Mouse (Mus musculus) midbrain, embryonic 11.5 days (tissue): ENCODE data around the gene Pole3. TPM values are rescaled to one million over a fixed set of nuclear protein-coding genes. Genes with fewer than 3 reads are reported as not detected.

ENCODE experiments used
- ATAC-seq: fragments of 200-750 bp; cut with Nextera tagmentation; 2 replicates; pipeline ENCODE4 v1.8.0; 2017; ENCODE audit warnings: moderate TSS enrichment, moderate library complexity; ENCODE audit not compliant: low FRiP score
- DNase-seq: peaks from one replicate; pipeline ENCODE4 v3.0.0; 2015; ENCODE audit warnings: low spot score; ENCODE audit errors: missing footprints
- H3K27ac ChIP-seq: fragments of 300-500 bp; sonication (generic); 2 replicates; pipeline ENCODE4 v1.5.1; 2014; ENCODE audit warnings: low read depth, low read length
- H3K27me3 ChIP-seq: fragments of 300-500 bp; sonication (generic); 2 replicates; pipeline ENCODE4 v1.6.1; 2014; ENCODE audit warnings: mild to moderate bottlenecking, low read length, moderate library complexity, mixed read lengths; ENCODE audit not compliant: control insufficient read depth, insufficient read depth
- H3K36me3 ChIP-seq: fragments of 300-500 bp; sonication (generic); 2 replicates; pipeline ENCODE4 v1.6.1; 2014; ENCODE audit warnings: mild to moderate bottlenecking, low read length, moderate library complexity, mixed read lengths; ENCODE audit not compliant: control insufficient read depth, insufficient read depth
- H3K4me1 ChIP-seq: fragments of 300-500 bp; sonication (generic); 2 replicates; pipeline ENCODE4 v1.6.1; 2014; ENCODE audit warnings: low read length; ENCODE audit not compliant: control insufficient read depth, insufficient read depth
- H3K4me2 ChIP-seq: fragments of 300-500 bp; sonication (generic); 2 replicates; pipeline ENCODE4 v1.6.1; 2014; ENCODE audit warnings: mild to moderate bottlenecking, moderate library complexity
- H3K4me3 ChIP-seq: fragments of 300-500 bp; sonication (generic); 2 replicates; pipeline ENCODE4 v1.5.1; 2014; ENCODE audit warnings: low read depth, low read length
- H3K9ac ChIP-seq: fragments of 300-500 bp; sonication (generic); 2 replicates; pipeline ENCODE4 v1.6.1; 2014; ENCODE audit warnings: low read length
- H3K9me3 ChIP-seq: fragments of 300-500 bp; sonication (generic); 2 replicates; pipeline ENCODE4 v1.6.1; 2016; ENCODE audit warnings: low read length; ENCODE audit not compliant: control insufficient read depth
- WGBS: fragments of 180-500 bp; shearing (Covaris S2); extraction: QIAGEN DNeasy Blood & Tissue Kit; methylation state at CpG from one replicate; pipeline ENCODE4 v1.1.7; 2014; 5-methylcytosine and 5-hydroxymethylcytosine counted together
- polyA plus RNA-seq: library from polyadenylated mRNA; unstranded; fragments of >200 nt; fragmentation: Nextera tagmentation; extraction: Ambion mirVana; gene quantifications from 2 replicates; pipeline ENCODE4 v1.2.1, GENCODE M21; 2014

The Pole3 gene
- polyA plus RNA-seq, 1 experiment from 2014 or later = 137 TPM

GRCm38 (mm10) chr4:62501964-62502732 is 22.7 kb downstream of the Pole3 start:
- peak; percentile 99 for DNase-seq
- Histone ChIP-seq H3K4me1 (peaks cover 4% of the 10 kb centered on the region; the same call in 1 of the 2 replicates), H3K27ac (no peak overlapping the region), H3K4me3 (peak overlapping the region; percentile 74), H3K9me3 (no peaks in the 10 kb centered on the region), H3K9ac (peak overlapping the region; percentile 77), H3K36me3 (peaks cover 4% of the 10 kb centered on the region; the same call in 1 of the 2 replicates), H3K4me2 (peak overlapping the region; percentile 70), H3K27me3 (no peaks in the 10 kb centered on the region)
- WGBS = 2% methylated on average over 38 of the region's 38 CpGs
- peak; percentile 98 for ATAC-seq

- no peaks in the 10 kb centered on the region for H3K27me3 ChIP-seq
- ATAC-seq (peak; percentile 31; the same call in 1 of the 2 replicates), DNase-seq (no peak)
- 4% methylated on average over 7 of the region's 7 CpGs for WGBS
- H3K4me3 ChIP-seq = peak overlapping the region; percentile 74
- peak overlapping the region; percentile 77 for H3K9ac ChIP-seq
- H3K9me3 ChIP-seq = no peaks in the 10 kb centered on the region
- peak overlapping the region; percentile 70 for H3K4me2 ChIP-seq
- H3K4me1 ChIP-seq = peaks cover 4% of the 10 kb centered on the region; the same call in 1 of the 2 replicates
- H3K36me3 ChIP-seq = peaks cover 4% of the 10 kb centered on the region; the same call in 1 of the 2 replicates
- H3K27ac ChIP-seq = no peak overlapping the region
Measured at GRCm38 (mm10) chr4:62501534-62501933, 23.3 kb downstream of the Pole3 start.

GRCm38 (mm10) chr4:62500799-62501198 is 24.1 kb downstream of the Pole3 start:
- Histone ChIP-seq H3K9ac (no peak overlapping the region), H3K4me1 (peaks cover 4% of the 10 kb centered on the region; the same call in 1 of the 2 replicates), H3K4me2 (no peak overlapping the region), H3K27ac (no peak overlapping the region), H3K36me3 (peaks cover 4% of the 10 kb centered on the region; the same call in 1 of the 2 replicates), H3K27me3 (no peaks in the 10 kb centered on the region), H3K9me3 (no peaks in the 10 kb centered on the region), H3K4me3 (no peak overlapping the region)
- DNase-seq (no peak), ATAC-seq (no peak)
- WGBS = 87% methylated on average over 4 of the region's 4 CpGs

GRCm38 (mm10) chr4:62496815-62497214 is 28.1 kb downstream of the Pole3 start:
- H3K9me3 ChIP-seq = no peaks in the 10 kb centered on the region
- no peak for ATAC-seq
- H3K4me2 ChIP-seq = no peak overlapping the region
- no peak overlapping the region for H3K4me3 ChIP-seq
- DNase-seq = no peak
- no peak overlapping the region for H3K9ac ChIP-seq
- H3K36me3 ChIP-seq = peaks cover 4% of the 10 kb centered on the region; the same call in 1 of the 2 replicates
- WGBS = 85% methylated on average over 8 of the region's 8 CpGs
- no peaks in the 10 kb centered on the region for H3K27me3 ChIP-seq
- no peak overlapping the region for H3K27ac ChIP-seq
- peaks cover 4% of the 10 kb centered on the region; the same call in 1 of the 2 replicates for H3K4me1 ChIP-seq

GRCm38 (mm10) chr4:62495946-62496345 is 28.9 kb downstream of the Pole3 start:
- H3K4me1 ChIP-seq = no peaks in the 10 kb centered on the region

GRCm38 (mm10) chr4:62494230-62494629 is 30.6 kb downstream of the Pole3 start:
- ATAC-seq (no peak), DNase-seq (no peak)
- Histone ChIP-seq H3K36me3 (no peaks in the 10 kb centered on the region), H3K4me3 (no peak overlapping the region), H3K9me3 (no peaks in the 10 kb centered on the region), H3K27ac (no peak overlapping the region), H3K9ac (no peak overlapping the region), H3K4me2 (no peak overlapping the region), H3K4me1 (no peaks in the 10 kb centered on the region), H3K27me3 (no peaks in the 10 kb centered on the region)
- 73% methylated on average over 9 of the region's 9 CpGs for WGBS

More at GRCm38 (mm10) chr4:62495946-62496345, 28.9 kb downstream of the Pole3 start:
- H3K9me3 ChIP-seq = no peaks in the 10 kb centered on the region
- no peak overlapping the region for H3K9ac ChIP-seq
- ATAC-seq = no peak
- WGBS = 85% methylated on average over 8 of the region's 8 CpGs
- H3K27ac ChIP-seq = no peak overlapping the region
- H3K36me3 ChIP-seq = peaks cover 4% of the 10 kb centered on the region; the same call in 1 of the 2 replicates
- H3K4me2 ChIP-seq = no peak overlapping the region
- H3K4me3 ChIP-seq = no peak overlapping the region
- DNase-seq = no peak
- no peaks in the 10 kb centered on the region for H3K27me3 ChIP-seq

GRCm38 (mm10) chr4:62492682-62493081 is 32.2 kb downstream of the Pole3 start:
- Histone ChIP-seq H3K9ac (no peak overlapping the region), H3K27me3 (no peaks in the 10 kb centered on the region), H3K36me3 (no peaks in the 10 kb centered on the region), H3K4me3 (no peak overlapping the region), H3K27ac (no peak overlapping the region), H3K9me3 (no peaks in the 10 kb centered on the region), H3K4me1 (no peaks in the 10 kb centered on the region), H3K4me2 (no peak overlapping the region)
- 90% methylated on average over 2 of the region's 2 CpGs for WGBS
- ATAC-seq (no peak), DNase-seq (no peak)

- ATAC-seq = no peak
- Histone ChIP-seq H3K4me2 (no peak overlapping the region), H3K4me3 (no peak overlapping the region), H3K27me3 (no peaks in the 10 kb centered on the region), H3K9me3 (no peaks in the 10 kb centered on the region), H3K27ac (no peak overlapping the region), H3K9ac (no peak overlapping the region), H3K36me3 (no peaks in the 10 kb centered on the region), H3K4me1 (no peaks in the 10 kb centered on the region)
- no peak for DNase-seq
- WGBS = 92% methylated on average over 2 of the region's 2 CpGs
Measured at GRCm38 (mm10) chr4:62487914-62488313, 37.0 kb downstream of the Pole3 start.

GRCm38 (mm10) chr4:62487172-62487571 is 37.7 kb downstream of the Pole3 start:
- DNase-seq (no peak), ATAC-seq (no peak)
- Histone ChIP-seq H3K27me3 (no peaks in the 10 kb centered on the region), H3K9ac (no peak overlapping the region), H3K9me3 (no peaks in the 10 kb centered on the region), H3K27ac (no peak overlapping the region), H3K36me3 (no peaks in the 10 kb centered on the region), H3K4me3 (no peak overlapping the region), H3K4me1 (no peaks in the 10 kb centered on the region), H3K4me2 (no peak overlapping the region)
- WGBS = 93% methylated on average over 5 of the region's 5 CpGs
